ENCODE assay signal across 7 mouse cellular contexts in the genomic region with DNA sequence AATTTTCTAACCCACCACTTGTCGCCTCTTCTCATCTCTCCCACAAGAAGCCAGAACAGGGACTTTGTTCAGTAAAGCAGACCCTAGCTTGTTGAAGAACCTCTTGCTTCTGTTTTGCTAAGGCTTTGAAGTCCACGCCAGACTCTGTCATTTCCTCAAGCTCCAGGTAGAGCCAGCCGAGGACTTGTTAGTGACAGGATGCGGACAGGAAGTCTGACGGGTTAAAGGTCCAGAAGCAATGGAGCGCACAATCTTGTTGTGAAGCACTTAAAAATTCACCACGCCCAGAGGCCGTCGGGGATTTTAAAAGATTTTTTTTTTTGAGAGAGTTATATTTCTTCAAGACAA. TPM values are rescaled to one million over a fixed set of nuclear protein-coding genes. Genes with fewer than 3 reads are reported as not detected.
DNase-seq lines count a peak whose midpoint lies in the region; ATAC-seq and TF ChIP-seq lines count a peak whose summit lies in the region.

No protein-coding gene starts in this region.

- ATAC-seq in heart, embryonic 14.5 days (ENCODE audit: insufficient number of reproducible peaks, insufficient read depth, low FRiP score, low read depth): no peak
- ATAC-seq in kidney, postnatal 0 days (replicated peaks; ENCODE audit: low FRiP score, low read depth): no peak

- peak overlapping the region; percentile 85 for H3K9ac ChIP-seq in ES-Bruce4 (ENCODE audit: low read depth, poor library complexity, severe bottlenecking)
- H3K9ac ChIP-seq in heart, embryonic 14.5 days (ENCODE audit: low read length): peak overlapping the region; percentile 100
- H3K9ac ChIP-seq in kidney, postnatal 0 days (ENCODE audit: low read depth, low read length): peak overlapping the region; percentile 89

- no peak for TF ChIP-seq CTCF in ES-Bruce4 (IDR thresholded peaks at IDR 0.05; ENCODE audit: low read depth, low read length)
- TF ChIP-seq CTCF in bone marrow macrophage, adult 2 months (IDR thresholded peaks at IDR 0.05; ENCODE audit: low read depth, low read length): no peak
- TF ChIP-seq CTCF in kidney, postnatal 0 days (IDR thresholded peaks at IDR 0.05; ENCODE audit: low read depth): no peak

- H3K4me3 ChIP-seq in ES-Bruce4 (ENCODE audit: low read depth, low read length): no peak overlapping the region; the same call in 1 of the 2 replicates
- peak overlapping the region; percentile 65 for H3K4me3 ChIP-seq in bone marrow macrophage, adult 2 months (ENCODE audit: insufficient read depth, low read length)
- peak overlapping the region; percentile 65 to 98; a peak in 3 of 4 replicates for H3K4me3 ChIP-seq in heart, embryonic 14.5 days (ENCODE audit: control insufficient read depth in 1 of 2, insufficient read depth in 1 of 2, low read depth in 1 of 2, low read length in 2 of 2)
- H3K4me3 ChIP-seq in kidney, postnatal 0 days (replicated peaks; ENCODE audit: low read depth, low read length): peak overlapping the region; percentile 65
- H3K4me3 ChIP-seq in megakaryocyte, embryonic 14.5 days (replicated peaks): peak overlapping the region; percentile 96

- H3K27me3 ChIP-seq in ES-Bruce4 (ENCODE audit: control insufficient read depth, insufficient read depth, low read length, poor library complexity, severe bottlenecking): no peaks in the 10 kb centered on the region
- no peaks in the 10 kb centered on the region for H3K27me3 ChIP-seq in heart, embryonic 14.5 days (ENCODE audit: control insufficient read depth, insufficient read depth, low read length)
- H3K27me3 ChIP-seq in kidney, postnatal 0 days (ENCODE audit: insufficient read depth, low read length): no peaks in the 10 kb centered on the region
- no peaks in the 10 kb centered on the region for H3K27me3 ChIP-seq in megakaryocyte, embryonic 14.5 days (replicated peaks)

- H3K36me3 ChIP-seq in ES-Bruce4 (ENCODE audit: control insufficient read depth, insufficient read depth, low read length, poor library complexity, severe bottlenecking): no peaks in the 10 kb centered on the region
- peaks cover 7% of the 10 kb centered on the region for H3K36me3 ChIP-seq in heart, embryonic 14.5 days (ENCODE audit: control insufficient read depth, insufficient read depth, low read length)
- no peaks in the 10 kb centered on the region for H3K36me3 ChIP-seq in kidney, postnatal 0 days (ENCODE audit: insufficient read depth, low read length)
- peaks cover 20% of the 10 kb centered on the region for H3K36me3 ChIP-seq in megakaryocyte, embryonic 14.5 days (replicated peaks; ENCODE audit: low read length)

- no peak for TF ChIP-seq EP300 in ES-Bruce4 (IDR thresholded peaks at IDR 0.05; ENCODE audit: insufficient read depth, low read depth, low read length)

- peak; percentile 74 for DNase-seq in kidney, postnatal 0 days (ENCODE audit: low spot score)
- DNase-seq in yolk sac, embryonic 10.5 days (ENCODE audit: low spot score): no peak
- DNase-seq in spleen, postnatal 14 days (ENCODE audit: low spot score in 2 of 2): no peak

- H3K4me2 ChIP-seq in heart, embryonic 14.5 days (ENCODE audit: low read length): peak overlapping the region; percentile 74
- H3K4me2 ChIP-seq in kidney, postnatal 0 days (ENCODE audit: low read length): peak overlapping the region; percentile 94

- no peak overlapping the region for H3K27ac ChIP-seq in ES-Bruce4 (ENCODE audit: insufficient read depth, low read length)
- H3K27ac ChIP-seq in bone marrow macrophage, adult 2 months (ENCODE audit: insufficient read depth, low read depth, low read length): peak overlapping the region; percentile 99
- H3K27ac ChIP-seq in heart, embryonic 14.5 days (replicated peaks in 1 of 2; ENCODE audit: control insufficient read depth in 1 of 2, insufficient read depth in 1 of 2, low read depth in 2 of 2, low read length in 2 of 2): peak overlapping the region; percentile 99 to 100
- peak overlapping the region; percentile 97 for H3K27ac ChIP-seq in kidney, postnatal 0 days

- TF ChIP-seq POLR2A in ES-Bruce4 (IDR thresholded peaks at IDR 0.05; ENCODE audit: insufficient read depth, low read length): no peak
- TF ChIP-seq POLR2A in bone marrow macrophage, adult 2 months (IDR thresholded peaks at IDR 0.05; ENCODE audit: borderline replicate concordance, low read depth, low read length): no peak

- peaks cover 19% of the 10 kb centered on the region for H3K4me1 ChIP-seq in ES-Bruce4 (ENCODE audit: control insufficient read depth, insufficient read depth, low read length)
- H3K4me1 ChIP-seq in bone marrow macrophage, adult 2 months (ENCODE audit: control insufficient read depth, insufficient read depth, low read length): peaks cover 45% of the 10 kb centered on the region
- H3K4me1 ChIP-seq in heart, embryonic 14.5 days (ENCODE audit: control insufficient read depth in 2 of 2, insufficient read depth in 2 of 2, low read length in 2 of 2): peaks cover 45 to 61% of the 10 kb centered on the region in 2 experiments
- peaks cover 62% of the 10 kb centered on the region for H3K4me1 ChIP-seq in kidney, postnatal 0 days (replicated peaks; ENCODE audit: insufficient read depth, low read length)
- H3K4me1 ChIP-seq in megakaryocyte, embryonic 14.5 days: peaks cover 74% of the 10 kb centered on the region

- no peaks in the 10 kb centered on the region for H3K9me3 ChIP-seq in ES-Bruce4 (replicated peaks; ENCODE audit: control insufficient read depth, insufficient read depth, low read length, poor library complexity, severe bottlenecking)
- H3K9me3 ChIP-seq in heart, embryonic 14.5 days (ENCODE audit: control insufficient read depth, low read length): no peaks in the 10 kb centered on the region
- no peaks in the 10 kb centered on the region for H3K9me3 ChIP-seq in kidney, postnatal 0 days (replicated peaks; ENCODE audit: low read length)
- no peaks in the 10 kb centered on the region for H3K9me3 ChIP-seq in megakaryocyte, embryonic 14.5 days

- WGBS in heart, embryonic 14.5 days: 8% methylated on average over 9 of the region's 9 CpGs
- 5% methylated on average over 9 of the region's 9 CpGs for WGBS in kidney, postnatal 0 days

RNA-seq across cellular contexts. Expression of a gene that starts 0.8 kb away (rescaled TPM):
- polyA plus RNA-seq in ES-Bruce4 (2011; ENCODE audit: insufficient read depth, insufficient read length, low read depth, missing spikeins): 41.5 and 48.1 TPM in 2 replicates
- polyA plus RNA-seq in bone marrow macrophage, adult 2 months (2012; ENCODE audit: insufficient read depth, insufficient read length, missing spikeins): 84.5 and 98.1 TPM in 2 replicates
- 52.1 and 52.7 TPM in 2 replicates for polyA plus RNA-seq in heart, embryonic 14.5 days (2014; fragmentation: Nextera tagmentation; extraction: Ambion mirVana)
- 14.4 and 16.2 TPM in 2 replicates for polyA plus RNA-seq in kidney, postnatal 0 days (2015; fragmentation: Nextera tagmentation; extraction: Ambion mirVana)
- polyA plus RNA-seq in megakaryocyte, embryonic 14.5 days (2012; ENCODE audit: insufficient read depth, low replicate concordance): 60.2 and 145 TPM in 2 replicates

RNA-seq across cellular contexts. Expression of a gene that starts 59.6 kb away (rescaled TPM):
- 28.2 and 30.9 TPM in 2 replicates for polyA plus RNA-seq in ES-Bruce4 (2011; ENCODE audit: insufficient read depth, insufficient read length, low read depth, missing spikeins)
- polyA plus RNA-seq in bone marrow macrophage, adult 2 months (2012; ENCODE audit: insufficient read depth, insufficient read length, missing spikeins): 20.5 and 25.7 TPM in 2 replicates
- polyA plus RNA-seq in heart, embryonic 14.5 days (2014; fragmentation: Nextera tagmentation; extraction: Ambion mirVana): 22.8 and 26.4 TPM in 2 replicates
- polyA plus RNA-seq in kidney, postnatal 0 days (2015; fragmentation: Nextera tagmentation; extraction: Ambion mirVana): 6.8 and 8.2 TPM in 2 replicates
- 3.3 and 6.8 TPM in 2 replicates for polyA plus RNA-seq in megakaryocyte, embryonic 14.5 days (2012; ENCODE audit: insufficient read depth, low replicate concordance)
